Mouse (Mus musculus): Measurements from ENCODE around the gene Aip.

GRCm38 (mm10) chr19:4094348-4094747, 31.3 kb downstream of the Aip start:
- no peak for TF ChIP-seq CTCF (IDR thresholded peaks at IDR 0.05; ENCODE audit: low read depth, low read length)
- no peak for TF ChIP-seq GATA2 (IDR thresholded peaks at IDR 0.05; ENCODE audit: borderline replicate concordance, low read depth, low read length)
